Mouse (Mus musculus) CH12.LX (cell line): Measurements from ENCODE around the gene Armc12.

Experiments used
- JUND ChIP-seq: conservative IDR thresholded peaks from 2 replicates; pipeline ENCODE4 v1.6.1; 2011; ENCODE audit warnings: low read depth, low read length, improper control_type of control experiment
- ZC3H11A ChIP-seq: IDR thresholded peaks from 2 replicates; pipeline ENCODE4 v1.6.1; 2012; ENCODE audit warnings: low read depth, mild to moderate bottlenecking, inconsistent platforms, low read length, improper control_type of control experiment

- no peak for TF ChIP-seq ZC3H11A
- no peak for TF ChIP-seq JUND
These were observed 16.1 kb upstream of the Armc12 start for GRCm38 (mm10) chr17:28514555-28514954.
